Mouse (Mus musculus) hindbrain, embryonic 16.5 days (tissue): ENCODE measurements around the gene Tprgl. TPM values are rescaled to one million over a fixed set of nuclear protein-coding genes. Genes with fewer than 3 reads are reported as not detected.

ENCODE experiments used
- ATAC-seq: fragments of 200-750 bp; cut with Nextera tagmentation; 2 replicates; pipeline ENCODE4 v1.8.0; 2017; ENCODE audit warnings: moderate TSS enrichment, moderate library complexity
- H3K27ac ChIP-seq: fragments of 300-500 bp; sonication (generic); 2 replicates; pipeline ENCODE4 v1.5.1; 2014; ENCODE audit warnings: low read depth, mild to moderate bottlenecking, control low read depth, low read length, moderate library complexity
- H3K27me3 ChIP-seq: fragments of 300-500 bp; sonication (generic); replicated peaks from 2 replicates; pipeline ENCODE4 v1.6.1; 2014; ENCODE audit warnings: low read length; ENCODE audit not compliant: control insufficient read depth, insufficient read depth
- H3K36me3 ChIP-seq: fragments of 300-500 bp; sonication (generic); 2 replicates; pipeline ENCODE4 v1.6.1; 2014; ENCODE audit warnings: mild to moderate bottlenecking, low read length, moderate library complexity, mixed read lengths; ENCODE audit not compliant: control insufficient read depth, insufficient read depth
- H3K4me1 ChIP-seq: fragments of 300-500 bp; sonication (generic); 2 replicates; pipeline ENCODE4 v1.6.1; 2014; ENCODE audit warnings: low read depth, low read length; ENCODE audit not compliant: control insufficient read depth, insufficient read depth
- H3K4me2 ChIP-seq: fragments of 300-500 bp; sonication (generic); 2 replicates; pipeline ENCODE4 v1.6.1; 2014; ENCODE audit warnings: mild to moderate bottlenecking, low read length, control low read depth, moderate library complexity
- H3K4me3 ChIP-seq: fragments of 300-500 bp; sonication (generic); 2 replicates; pipeline ENCODE4 v1.5.1; 2014; ENCODE audit warnings: mild to moderate bottlenecking, low read length, control low read depth, moderate library complexity
- H3K9ac ChIP-seq: fragments of 300-500 bp; sonication (generic); 2 replicates; pipeline ENCODE4 v1.6.1; 2014; ENCODE audit warnings: low read depth, mild to moderate bottlenecking, control low read depth, low read length, moderate library complexity
- H3K9me3 ChIP-seq: fragments of 300-500 bp; sonication (generic); 2 replicates; pipeline ENCODE4 v1.6.1; 2014; ENCODE audit warnings: mild to moderate bottlenecking, low read length, moderate library complexity; ENCODE audit not compliant: control insufficient read depth
- WGBS: fragments of 180-500 bp; shearing (Covaris S2); extraction: QIAGEN DNeasy Blood & Tissue Kit; methylation state at CpG from one replicate; pipeline ENCODE4 v1.1.7; 2014; 5-methylcytosine and 5-hydroxymethylcytosine counted together
- polyA plus RNA-seq: library from polyadenylated mRNA; unstranded; fragments of >200 nt; fragmentation: Nextera tagmentation; extraction: Ambion mirVana; gene quantifications from 2 replicates; pipeline ENCODE4 v1.2.1, GENCODE M21; 2015

Gene Tprgl
- polyA plus RNA-seq, 1 experiment from 2014 or later: 242 TPM

DNA sequence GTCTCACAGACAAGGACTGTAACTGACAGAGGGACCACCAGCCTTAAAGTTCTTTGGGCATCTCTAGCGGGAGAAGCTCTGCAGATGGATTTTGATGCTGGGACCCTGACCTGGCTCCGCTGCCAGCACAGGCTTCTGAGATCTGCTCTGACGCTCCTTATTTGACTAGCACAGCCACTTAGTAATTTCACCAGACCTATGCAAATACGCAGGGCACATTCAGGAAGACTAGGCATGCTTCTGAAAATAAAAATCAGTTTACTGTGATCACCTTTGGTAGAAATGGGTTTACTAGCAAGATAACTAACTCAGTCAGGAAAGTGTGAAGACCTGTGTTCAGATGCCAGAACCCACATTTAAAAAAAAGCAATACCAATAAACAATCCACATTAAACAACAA lies 28.6 kb downstream of the Tprgl start:
- Histone ChIP-seq H3K9ac (no peak overlapping the region), H3K27ac (no peak overlapping the region), H3K27me3 (peaks cover 8% of the 10 kb centered on the region), H3K4me1 (no peaks in the 10 kb centered on the region), H3K9me3 (no peaks in the 10 kb centered on the region), H3K4me3 (no peak overlapping the region), H3K36me3 (no peaks in the 10 kb centered on the region), H3K4me2 (no peak overlapping the region)
- WGBS: 80% methylated on average over 4 of the region's 4 CpGs
- no peak for ATAC-seq

DNA sequence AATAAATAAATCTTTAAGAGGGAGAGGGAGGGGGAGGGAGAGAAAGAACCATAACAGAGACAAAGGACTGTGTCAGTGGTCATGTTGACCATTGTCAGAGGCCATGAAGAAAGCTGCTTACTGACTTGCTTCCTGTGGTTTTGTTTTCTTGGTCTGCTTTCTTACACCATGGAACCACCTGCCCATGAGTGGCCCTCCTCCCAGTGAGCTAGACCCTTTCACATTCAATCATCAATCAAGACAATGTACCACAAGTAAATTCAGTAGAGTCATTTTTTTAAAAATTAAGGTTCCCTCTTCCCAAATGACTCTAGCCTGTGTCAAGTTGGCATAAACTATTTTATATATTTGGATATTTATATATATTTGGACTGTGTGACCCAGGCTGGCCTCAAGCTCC lies 30.5 kb downstream of the Tprgl start:
- no peaks in the 10 kb centered on the region for H3K9me3 ChIP-seq
- H3K4me3 ChIP-seq: no peak overlapping the region
- no peak for ATAC-seq
- H3K27ac ChIP-seq: no peak overlapping the region
- H3K4me1 ChIP-seq: no peaks in the 10 kb centered on the region
- no peaks in the 10 kb centered on the region for H3K36me3 ChIP-seq
- no peak overlapping the region for H3K4me2 ChIP-seq
- peaks cover 2% of the 10 kb centered on the region; the same call in 1 of the 2 replicates for H3K27me3 ChIP-seq
- no peak overlapping the region for H3K9ac ChIP-seq

DNA sequence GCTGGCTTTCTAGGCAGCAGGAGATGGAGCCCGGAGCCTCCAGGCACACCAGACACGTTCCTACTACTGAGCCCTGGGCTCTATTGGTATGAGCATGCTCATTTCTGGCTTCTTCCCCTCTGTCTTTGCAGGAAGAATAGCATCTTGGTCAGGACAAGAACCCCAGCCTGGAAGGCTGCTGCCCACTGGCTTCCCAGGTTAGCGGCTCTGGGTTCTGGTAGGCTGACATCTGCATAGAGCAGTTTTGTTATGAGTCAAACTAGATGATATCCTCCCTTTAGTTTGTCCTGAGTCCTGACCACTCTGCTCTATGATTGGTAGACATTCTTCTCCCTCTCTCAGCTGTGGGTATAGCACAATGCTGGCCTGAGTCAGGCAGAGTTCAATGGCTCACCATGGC lies 33.2 kb downstream of the Tprgl start:
- Histone ChIP-seq H3K9me3 (no peaks in the 10 kb centered on the region), H3K36me3 (no peaks in the 10 kb centered on the region), H3K4me1 (no peaks in the 10 kb centered on the region), H3K4me2 (no peak overlapping the region), H3K27me3 (peaks cover 2% of the 10 kb centered on the region; the same call in 1 of the 2 replicates), H3K9ac (no peak overlapping the region), H3K4me3 (no peak overlapping the region), H3K27ac (no peak overlapping the region)
- no peak for ATAC-seq
- 86% methylated on average over 3 of the region's 3 CpGs for WGBS

DNA sequence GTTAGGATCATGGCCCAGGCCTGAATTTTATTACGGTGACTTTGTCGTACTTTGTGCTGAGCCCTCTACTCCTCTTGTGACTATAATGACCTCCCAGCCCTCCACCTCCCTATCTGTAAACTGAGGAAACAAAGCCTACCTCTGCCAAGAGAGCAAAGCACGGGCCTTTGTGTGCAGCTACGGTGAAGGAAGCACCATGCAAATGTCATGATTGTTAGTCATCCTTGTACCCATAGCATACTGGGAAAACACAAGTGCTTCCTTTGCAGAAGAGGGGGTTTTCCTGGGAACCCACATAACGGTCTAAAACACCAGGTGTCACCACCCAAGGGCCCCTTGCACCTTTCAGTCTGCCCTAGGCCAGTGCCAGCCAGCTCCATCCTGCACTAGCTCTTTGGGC lies 35.3 kb downstream of the Tprgl start:
- WGBS: 72% methylated on average over 5 of the region's 5 CpGs

DNA sequence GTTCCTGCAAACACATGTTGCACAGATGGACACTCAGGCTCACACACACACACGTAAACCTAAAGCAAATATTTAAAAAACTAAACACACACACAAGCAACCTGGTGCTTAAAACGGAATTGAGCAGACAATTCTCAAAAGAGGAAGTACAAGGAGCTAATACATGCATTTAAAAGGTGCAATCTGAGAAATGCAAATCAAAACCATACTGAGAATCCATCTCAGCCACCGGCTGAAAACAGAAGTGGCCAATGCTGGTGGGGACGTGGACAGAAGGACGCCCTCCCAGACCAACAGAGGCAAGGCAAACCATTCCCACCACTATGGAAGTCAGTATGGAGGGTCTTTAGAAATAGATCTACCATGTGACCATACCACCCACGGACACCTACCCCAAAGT lies 36.9 kb downstream of the Tprgl start:
- no peak for ATAC-seq
- no peak overlapping the region for H3K9ac ChIP-seq
- H3K4me3 ChIP-seq: no peak overlapping the region

More for the DNA sequence above, 35.3 kb downstream of the Tprgl start:
- H3K4me2 ChIP-seq: no peak overlapping the region
- H3K4me3 ChIP-seq: no peak overlapping the region
- no peak overlapping the region for H3K9ac ChIP-seq
- H3K27me3 ChIP-seq: peaks cover 2% of the 10 kb centered on the region; the same call in 1 of the 2 replicates
- no peaks in the 10 kb centered on the region for H3K4me1 ChIP-seq
- H3K36me3 ChIP-seq: no peaks in the 10 kb centered on the region
- H3K27ac ChIP-seq: no peak overlapping the region
- no peaks in the 10 kb centered on the region for H3K9me3 ChIP-seq
- ATAC-seq: no peak

DNA sequence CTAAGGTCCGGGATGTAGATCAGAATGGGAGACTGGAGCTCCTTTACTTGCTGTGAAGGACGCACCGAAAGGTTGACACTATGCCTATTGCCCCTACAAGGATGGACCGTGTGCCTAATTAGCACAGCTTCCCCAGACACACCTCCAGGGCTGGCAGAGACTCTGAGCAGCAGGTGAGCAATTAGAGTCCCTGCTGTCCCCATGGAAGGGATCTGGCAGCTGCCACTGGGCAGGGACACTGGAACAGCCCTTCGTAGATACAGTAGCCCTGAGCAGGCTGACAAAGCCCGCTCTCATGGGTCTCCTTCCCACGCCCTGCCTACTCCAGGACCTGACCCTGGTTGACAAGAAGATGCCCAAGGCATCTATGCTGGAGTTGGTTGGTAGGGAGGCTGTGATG lies 38.1 kb downstream of the Tprgl start:
- H3K27ac ChIP-seq: no peak overlapping the region
- no peak overlapping the region for H3K4me2 ChIP-seq
- H3K9ac ChIP-seq: no peak overlapping the region
- H3K27me3 ChIP-seq: no peaks in the 10 kb centered on the region; the same call in 1 of the 2 replicates
- no peaks in the 10 kb centered on the region for H3K9me3 ChIP-seq
- no peaks in the 10 kb centered on the region for H3K36me3 ChIP-seq
- H3K4me1 ChIP-seq: no peaks in the 10 kb centered on the region
- ATAC-seq: no peak
- no peak overlapping the region for H3K4me3 ChIP-seq
- 73% methylated on average over 7 of the region's 7 CpGs for WGBS

More for the DNA sequence above, 36.9 kb downstream of the Tprgl start:
- H3K27ac ChIP-seq: no peak overlapping the region
- no peaks in the 10 kb centered on the region for H3K36me3 ChIP-seq
- H3K9me3 ChIP-seq: no peaks in the 10 kb centered on the region
- no peaks in the 10 kb centered on the region; the same call in 1 of the 2 replicates for H3K27me3 ChIP-seq
- WGBS: 82% methylated on average over 6 of the region's 6 CpGs
- no peak overlapping the region for H3K4me2 ChIP-seq
- no peaks in the 10 kb centered on the region for H3K4me1 ChIP-seq

DNA sequence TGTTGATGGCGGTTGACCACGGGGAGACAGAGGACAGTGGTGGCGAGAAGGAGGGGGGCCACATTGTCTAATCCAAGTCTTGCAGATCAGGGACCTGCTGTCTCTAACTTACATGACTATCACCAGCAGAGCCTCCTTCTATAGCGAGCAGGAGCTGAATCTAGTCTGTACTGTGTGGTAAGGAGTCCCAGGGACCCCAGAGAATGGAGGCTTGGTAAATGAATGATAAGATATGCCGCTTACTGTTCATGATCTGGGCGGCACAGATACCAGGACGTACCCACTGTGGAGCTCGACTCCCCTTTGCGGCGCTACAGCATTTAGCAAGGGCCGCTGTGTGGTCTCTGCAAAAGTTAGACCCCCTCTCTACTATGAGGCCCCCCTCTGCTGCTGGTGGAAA lies 38.7 kb downstream of the Tprgl start:
- Histone ChIP-seq H3K36me3 (no peaks in the 10 kb centered on the region), H3K4me2 (no peak overlapping the region), H3K4me1 (no peaks in the 10 kb centered on the region), H3K27ac (no peak overlapping the region), H3K27me3 (no peaks in the 10 kb centered on the region; the same call in 1 of the 2 replicates), H3K9me3 (no peaks in the 10 kb centered on the region), H3K9ac (no peak overlapping the region), H3K4me3 (no peak overlapping the region)
- WGBS: 77% methylated on average over 11 of the region's 11 CpGs
- no peak for ATAC-seq

DNA sequence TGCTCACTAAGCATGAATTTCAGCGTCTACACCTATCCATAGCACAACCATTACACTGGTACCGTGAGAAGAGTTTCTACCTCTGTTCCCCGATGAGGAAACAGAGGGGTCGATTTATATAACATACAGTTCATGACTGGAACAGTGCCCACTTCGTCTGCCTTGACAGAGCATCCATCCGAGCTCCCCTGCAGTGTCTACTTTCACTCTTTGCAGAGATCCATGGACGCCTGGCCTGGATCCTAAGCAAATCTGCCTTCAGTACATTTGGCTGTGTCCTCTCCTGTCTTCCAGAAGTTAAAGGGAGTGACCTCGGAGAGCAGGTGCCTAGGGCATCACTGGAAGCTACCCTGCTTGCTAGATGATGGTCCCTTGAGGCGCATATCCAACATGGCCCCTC lies 41.3 kb downstream of the Tprgl start:
- Histone ChIP-seq H3K36me3 (no peaks in the 10 kb centered on the region), H3K9me3 (no peaks in the 10 kb centered on the region), H3K27me3 (no peaks in the 10 kb centered on the region; the same call in 1 of the 2 replicates), H3K27ac (no peak overlapping the region), H3K4me2 (no peak overlapping the region), H3K9ac (no peak overlapping the region), H3K4me3 (no peak overlapping the region), H3K4me1 (no peaks in the 10 kb centered on the region)
- ATAC-seq: no peak
- 79% methylated on average over 9 of the region's 9 CpGs for WGBS

DNA sequence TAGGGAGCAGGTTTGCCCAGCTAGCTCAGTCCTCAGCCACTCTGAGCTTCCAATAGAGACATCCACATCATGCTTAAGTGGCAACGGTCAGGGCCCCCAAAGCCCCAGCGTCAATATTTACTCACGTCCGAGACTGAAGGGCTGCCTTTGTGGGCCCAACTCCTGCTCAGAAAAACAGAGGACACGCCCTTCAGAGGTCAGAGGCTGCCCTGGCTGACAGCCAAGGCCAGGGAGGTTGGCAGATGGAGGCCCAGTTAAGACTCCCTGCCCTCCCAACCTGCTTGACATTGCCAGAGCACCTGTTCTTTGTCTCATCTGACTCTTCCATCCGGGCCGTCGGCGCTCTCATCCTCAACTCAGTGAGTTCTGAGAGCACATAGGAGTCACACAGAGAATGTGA lies 41.7 kb downstream of the Tprgl start:
- Histone ChIP-seq H3K27ac (no peak overlapping the region), H3K4me2 (no peak overlapping the region), H3K4me1 (no peaks in the 10 kb centered on the region), H3K9ac (no peak overlapping the region), H3K9me3 (no peaks in the 10 kb centered on the region), H3K4me3 (no peak overlapping the region), H3K36me3 (no peaks in the 10 kb centered on the region), H3K27me3 (no peaks in the 10 kb centered on the region; the same call in 1 of the 2 replicates)
- WGBS: 74% methylated on average over 9 of the region's 9 CpGs
- no peak for ATAC-seq

DNA sequence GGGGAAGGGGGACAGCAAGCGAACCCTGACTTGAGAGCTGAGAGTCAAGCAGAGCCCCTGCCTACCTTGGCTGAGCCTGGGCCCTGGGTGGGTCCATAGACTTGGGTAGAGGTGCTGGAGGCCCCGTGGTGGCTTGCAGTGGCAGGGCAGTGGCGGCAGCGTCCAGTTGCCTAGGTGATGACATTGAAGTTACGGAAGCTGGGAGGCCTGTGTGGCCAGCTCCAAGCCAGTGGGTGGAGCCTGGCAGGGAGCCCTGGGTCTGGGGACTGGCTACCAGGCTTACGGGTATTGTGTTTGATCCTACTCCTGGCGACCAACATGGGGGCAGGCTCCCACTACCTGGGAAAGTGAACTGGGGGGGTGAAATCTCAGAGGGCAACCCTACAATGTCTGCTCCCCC lies 44.0 kb downstream of the Tprgl start:
- Histone ChIP-seq H3K4me1 (no peaks in the 10 kb centered on the region), H3K27me3 (no peaks in the 10 kb centered on the region), H3K4me3 (no peak overlapping the region), H3K36me3 (no peaks in the 10 kb centered on the region), H3K4me2 (no peak overlapping the region), H3K9ac (no peak overlapping the region), H3K27ac (no peak overlapping the region), H3K9me3 (no peaks in the 10 kb centered on the region)
- 29% methylated on average over 7 of the region's 7 CpGs for WGBS
- no peak for ATAC-seq
